Mouse (Mus musculus): ENCODE data around the gene Osgin1. TPM values are rescaled to one million over a fixed set of nuclear protein-coding genes. Genes with fewer than 3 reads are reported as not detected.

The Osgin1 gene
- polyA plus RNA-seq, 1 experiment from 2014 or later: 0.74 TPM

GRCm38 (mm10) chr8:119427634-119428349, 6.1 kb upstream of the Osgin1 start:
- H3K9ac ChIP-seq (ENCODE audit: low read length): no peak overlapping the region
- no peaks in the 10 kb centered on the region for H3K9me3 ChIP-seq (replicated peaks; ENCODE audit: control insufficient read depth, low read length)
- H3K4me3 ChIP-seq (ENCODE audit: low read length): no peak overlapping the region
- H3K4me2 ChIP-seq (ENCODE audit: low read depth, low read length): no peak overlapping the region
- H3K4me1 ChIP-seq (ENCODE audit: control insufficient read depth, insufficient read depth, low read length): peaks cover 36% of the 10 kb centered on the region
- no peak for ATAC-seq (replicated peaks; ENCODE audit: extremely low read depth, insufficient read depth, low FRiP score)
- 67% methylated on average over 12 of the region's 12 CpGs for WGBS
- H3K27me3 ChIP-seq (ENCODE audit: control insufficient read depth, insufficient read depth, low read length): no peaks in the 10 kb centered on the region
- no peaks in the 10 kb centered on the region for H3K36me3 ChIP-seq (ENCODE audit: control insufficient read depth, insufficient read depth)
- H3K27ac ChIP-seq (ENCODE audit: low read length): no peak overlapping the region

GRCm38 (mm10) chr8:119428350-119428740, 5.6 kb upstream of the Osgin1 start:
- H3K4me2 ChIP-seq (ENCODE audit: low read depth, low read length): no peak overlapping the region
- ATAC-seq (replicated peaks; ENCODE audit: extremely low read depth, insufficient read depth, low FRiP score): no peak
- no peaks in the 10 kb centered on the region for H3K36me3 ChIP-seq (ENCODE audit: control insufficient read depth, insufficient read depth)
- H3K27me3 ChIP-seq (ENCODE audit: control insufficient read depth, insufficient read depth, low read length): no peaks in the 10 kb centered on the region
- no peak overlapping the region for H3K27ac ChIP-seq (ENCODE audit: low read length)
- H3K4me1 ChIP-seq (ENCODE audit: control insufficient read depth, insufficient read depth, low read length): peaks cover 34% of the 10 kb centered on the region
- H3K4me3 ChIP-seq (ENCODE audit: low read length): no peak overlapping the region
- no peak overlapping the region for H3K9ac ChIP-seq (ENCODE audit: low read length)
- WGBS: 53% methylated on average over 7 of the region's 7 CpGs
- no peaks in the 10 kb centered on the region for H3K9me3 ChIP-seq (replicated peaks; ENCODE audit: control insufficient read depth, low read length)

GRCm38 (mm10) chr8:119428766-119429327, 5.1 kb upstream of the Osgin1 start:
- Histone ChIP-seq H3K36me3 (ENCODE audit: control insufficient read depth, insufficient read depth) (no peaks in the 10 kb centered on the region), H3K9ac (ENCODE audit: low read length) (no peak overlapping the region), H3K4me3 (ENCODE audit: low read length) (no peak overlapping the region), H3K27me3 (ENCODE audit: control insufficient read depth, insufficient read depth, low read length) (no peaks in the 10 kb centered on the region), H3K9me3 (replicated peaks; ENCODE audit: control insufficient read depth, low read length) (no peaks in the 10 kb centered on the region), H3K4me2 (ENCODE audit: low read depth, low read length) (no peak overlapping the region), H3K27ac (ENCODE audit: low read length) (no peak overlapping the region), H3K4me1 (ENCODE audit: control insufficient read depth, insufficient read depth, low read length) (peaks cover 30% of the 10 kb centered on the region)
- 60% methylated on average over 5 of the region's 5 CpGs for WGBS
- ATAC-seq (replicated peaks; ENCODE audit: extremely low read depth, insufficient read depth, low FRiP score): no peak

- Histone ChIP-seq H3K4me3 (ENCODE audit: low read length) (no peak overlapping the region), H3K9ac (ENCODE audit: low read length) (no peak overlapping the region), H3K36me3 (ENCODE audit: control insufficient read depth, insufficient read depth) (no peaks in the 10 kb centered on the region), H3K4me2 (ENCODE audit: low read depth, low read length) (no peak overlapping the region), H3K4me1 (ENCODE audit: control insufficient read depth, insufficient read depth, low read length) (peaks cover 24% of the 10 kb centered on the region), H3K9me3 (replicated peaks; ENCODE audit: control insufficient read depth, low read length) (no peaks in the 10 kb centered on the region), H3K27ac (ENCODE audit: low read length) (no peak overlapping the region), H3K27me3 (ENCODE audit: control insufficient read depth, insufficient read depth, low read length) (no peaks in the 10 kb centered on the region)
- no peak for ATAC-seq (replicated peaks; ENCODE audit: extremely low read depth, insufficient read depth, low FRiP score)
- WGBS: 67% methylated on average over 3 of the region's 3 CpGs
These were observed 4.4 kb upstream of the Osgin1 start for GRCm38 (mm10) chr8:119429552-119429951.

- Histone ChIP-seq H3K9ac (ENCODE audit: low read length) (no peak overlapping the region), H3K27me3 (ENCODE audit: control insufficient read depth, insufficient read depth, low read length) (no peaks in the 10 kb centered on the region), H3K4me2 (ENCODE audit: low read depth, low read length) (no peak overlapping the region), H3K27ac (ENCODE audit: low read length) (no peak overlapping the region), H3K4me3 (ENCODE audit: low read length) (no peak overlapping the region), H3K36me3 (ENCODE audit: control insufficient read depth, insufficient read depth) (no peaks in the 10 kb centered on the region), H3K4me1 (ENCODE audit: control insufficient read depth, insufficient read depth, low read length) (peaks cover 20% of the 10 kb centered on the region), H3K9me3 (replicated peaks; ENCODE audit: control insufficient read depth, low read length) (no peaks in the 10 kb centered on the region)
- 83% methylated on average over 8 of the region's 8 CpGs for WGBS
- no peak for ATAC-seq (replicated peaks; ENCODE audit: extremely low read depth, insufficient read depth, low FRiP score)
These were observed 3.7 kb upstream of the Osgin1 start for GRCm38 (mm10) chr8:119430250-119430649.

- no peak for ATAC-seq (replicated peaks; ENCODE audit: extremely low read depth, insufficient read depth, low FRiP score)
These were observed 3.2 kb upstream of the Osgin1 start for GRCm38 (mm10) chr8:119430690-119431089.

GRCm38 (mm10) chr8:119432372-119432771, 1.6 kb upstream of the Osgin1 start:
- H3K4me3 ChIP-seq (ENCODE audit: low read length): no peak overlapping the region

More at GRCm38 (mm10) chr8:119430690-119431089, 3.2 kb upstream of the Osgin1 start:
- Histone ChIP-seq H3K4me2 (ENCODE audit: low read depth, low read length) (no peak overlapping the region), H3K9ac (ENCODE audit: low read length) (no peak overlapping the region), H3K9me3 (replicated peaks; ENCODE audit: control insufficient read depth, low read length) (no peaks in the 10 kb centered on the region), H3K4me1 (ENCODE audit: control insufficient read depth, insufficient read depth, low read length) (peaks cover 17% of the 10 kb centered on the region), H3K4me3 (ENCODE audit: low read length) (no peak overlapping the region), H3K27me3 (ENCODE audit: control insufficient read depth, insufficient read depth, low read length) (no peaks in the 10 kb centered on the region), H3K36me3 (ENCODE audit: control insufficient read depth, insufficient read depth) (no peaks in the 10 kb centered on the region), H3K27ac (ENCODE audit: low read length) (no peak overlapping the region)
- 67% methylated on average over 7 of the region's 7 CpGs for WGBS

GRCm38 (mm10) chr8:119434569-119434968, 645 bp downstream of the Osgin1 start:
- H3K27ac ChIP-seq (ENCODE audit: low read length): no peak overlapping the region
- no peak overlapping the region for H3K4me3 ChIP-seq (ENCODE audit: low read length)
- ATAC-seq (replicated peaks; ENCODE audit: extremely low read depth, insufficient read depth, low FRiP score): no peak
- H3K27me3 ChIP-seq (ENCODE audit: control insufficient read depth, insufficient read depth, low read length): no peaks in the 10 kb centered on the region
- 78% methylated on average over 6 of the region's 6 CpGs for WGBS
- no peak overlapping the region for H3K4me2 ChIP-seq (ENCODE audit: low read depth, low read length)
- no peaks in the 10 kb centered on the region for H3K36me3 ChIP-seq (ENCODE audit: control insufficient read depth, insufficient read depth)
- no peak overlapping the region for H3K9ac ChIP-seq (ENCODE audit: low read length)
- peaks cover 1% of the 10 kb centered on the region; the same call in 1 of the 2 replicates for H3K4me1 ChIP-seq (ENCODE audit: control insufficient read depth, insufficient read depth, low read length)
- H3K9me3 ChIP-seq (replicated peaks; ENCODE audit: control insufficient read depth, low read length): no peaks in the 10 kb centered on the region

More at GRCm38 (mm10) chr8:119432372-119432771, 1.6 kb upstream of the Osgin1 start:
- Histone ChIP-seq H3K27ac (ENCODE audit: low read length) (no peak overlapping the region), H3K4me2 (ENCODE audit: low read depth, low read length) (no peak overlapping the region), H3K36me3 (ENCODE audit: control insufficient read depth, insufficient read depth) (no peaks in the 10 kb centered on the region), H3K9me3 (replicated peaks; ENCODE audit: control insufficient read depth, low read length) (no peaks in the 10 kb centered on the region), H3K27me3 (ENCODE audit: control insufficient read depth, insufficient read depth, low read length) (no peaks in the 10 kb centered on the region), H3K9ac (ENCODE audit: low read length) (no peak overlapping the region), H3K4me1 (ENCODE audit: control insufficient read depth, insufficient read depth, low read length) (peaks cover 11% of the 10 kb centered on the region)
- no peak for ATAC-seq (replicated peaks; ENCODE audit: extremely low read depth, insufficient read depth, low FRiP score)
- WGBS: 51% methylated on average over 3 of the region's 3 CpGs

GRCm38 (mm10) chr8:119435527-119435926, 1.6 kb downstream of the Osgin1 start:
- Histone ChIP-seq H3K4me3 (ENCODE audit: low read length) (no peak overlapping the region), H3K36me3 (ENCODE audit: control insufficient read depth, insufficient read depth) (no peaks in the 10 kb centered on the region), H3K9me3 (replicated peaks; ENCODE audit: control insufficient read depth, low read length) (no peaks in the 10 kb centered on the region), H3K4me1 (ENCODE audit: control insufficient read depth, insufficient read depth, low read length) (no peaks in the 10 kb centered on the region), H3K9ac (ENCODE audit: low read length) (no peak overlapping the region), H3K4me2 (ENCODE audit: low read depth, low read length) (no peak overlapping the region), H3K27ac (ENCODE audit: low read length) (no peak overlapping the region), H3K27me3 (ENCODE audit: control insufficient read depth, insufficient read depth, low read length) (no peaks in the 10 kb centered on the region; the same call in 1 of the 2 replicates)
- no peak for ATAC-seq (replicated peaks; ENCODE audit: extremely low read depth, insufficient read depth, low FRiP score)
- 86% methylated on average over 7 of the region's 7 CpGs for WGBS
